Mouse (Mus musculus): ENCODE results near the gene Muc2. TPM values are rescaled to one million over a fixed set of nuclear protein-coding genes. Genes with fewer than 3 reads are reported as not detected.
"Not testable (repeated sequence)": the region's sequence is repeated elsewhere in the genome, so short reads cannot be mapped to it uniquely, and the experiment has no call there.

Gene Muc2
- not detected in 3 replicates for total RNA-seq (2017)

GRCm38 (mm10) chr7:141690040-141690439 is at the start of gene Muc2:
Gene Muc2, plus strand, starts transcription at chr7:141690340.
- ATAC-seq (replicated peaks; ENCODE audit: insufficient number of reproducible peaks, low FRiP score, low TSS enrichment, poor library complexity, severe bottlenecking) = no peak

- ATAC-seq (replicated peaks; ENCODE audit: insufficient number of reproducible peaks, low FRiP score, low TSS enrichment, poor library complexity, severe bottlenecking) = no peak
Measured at GRCm38 (mm10) chr7:141642375-141642774, 47.8 kb upstream of the Muc2 start.

GRCm38 (mm10) chr7:141643160-141643559 is 47.0 kb upstream of the Muc2 start:
- ATAC-seq (replicated peaks; ENCODE audit: insufficient number of reproducible peaks, low FRiP score, low TSS enrichment, poor library complexity, severe bottlenecking) = no peak

GRCm38 (mm10) chr7:141647083-141647482 is 43.1 kb upstream of the Muc2 start:
- ATAC-seq (replicated peaks; ENCODE audit: insufficient number of reproducible peaks, low FRiP score, low TSS enrichment, poor library complexity, severe bottlenecking) = no peak

GRCm38 (mm10) chr7:141647815-141648214 is 42.3 kb upstream of the Muc2 start:
- no peak for ATAC-seq (replicated peaks; ENCODE audit: insufficient number of reproducible peaks, low FRiP score, low TSS enrichment, poor library complexity, severe bottlenecking)

- ATAC-seq (replicated peaks; ENCODE audit: insufficient number of reproducible peaks, low FRiP score, low TSS enrichment, poor library complexity, severe bottlenecking) = no peak
Measured at GRCm38 (mm10) chr7:141652191-141652590, 37.9 kb upstream of the Muc2 start.

GRCm38 (mm10) chr7:141660346-141660745 is 29.8 kb upstream of the Muc2 start:
- no peak for ATAC-seq (replicated peaks; ENCODE audit: insufficient number of reproducible peaks, low FRiP score, low TSS enrichment, poor library complexity, severe bottlenecking)

- ATAC-seq (replicated peaks; ENCODE audit: insufficient number of reproducible peaks, low FRiP score, low TSS enrichment, poor library complexity, severe bottlenecking) = no peak
Measured at GRCm38 (mm10) chr7:141661481-141661880, 28.7 kb upstream of the Muc2 start.

- no peak for ATAC-seq (replicated peaks; ENCODE audit: insufficient number of reproducible peaks, low FRiP score, low TSS enrichment, poor library complexity, severe bottlenecking)
Measured at GRCm38 (mm10) chr7:141662223-141662622, 27.9 kb upstream of the Muc2 start.

GRCm38 (mm10) chr7:141666190-141666589 is 23.9 kb upstream of the Muc2 start:
- ATAC-seq (replicated peaks; ENCODE audit: insufficient number of reproducible peaks, low FRiP score, low TSS enrichment, poor library complexity, severe bottlenecking) = no peak

- not testable (repeated sequence) for ATAC-seq (replicated peaks; ENCODE audit: insufficient number of reproducible peaks, low FRiP score, low TSS enrichment, poor library complexity, severe bottlenecking)
Measured at GRCm38 (mm10) chr7:141669097-141669496, 21.0 kb upstream of the Muc2 start.

- ATAC-seq (replicated peaks; ENCODE audit: insufficient number of reproducible peaks, low FRiP score, low TSS enrichment, poor library complexity, severe bottlenecking) = no peak
Measured at GRCm38 (mm10) chr7:141670999-141671398, 19.1 kb upstream of the Muc2 start.

- ATAC-seq (replicated peaks; ENCODE audit: insufficient number of reproducible peaks, low FRiP score, low TSS enrichment, poor library complexity, severe bottlenecking) = no peak
Measured at GRCm38 (mm10) chr7:141671626-141672291, 18.4 kb upstream of the Muc2 start.

GRCm38 (mm10) chr7:141678922-141679321 is 11.2 kb upstream of the Muc2 start:
- ATAC-seq (replicated peaks; ENCODE audit: insufficient number of reproducible peaks, low FRiP score, low TSS enrichment, poor library complexity, severe bottlenecking) = no peak

- ATAC-seq (replicated peaks; ENCODE audit: insufficient number of reproducible peaks, low FRiP score, low TSS enrichment, poor library complexity, severe bottlenecking) = no peak
Measured at GRCm38 (mm10) chr7:141687330-141687729, 2.8 kb upstream of the Muc2 start.

- no peak for ATAC-seq (replicated peaks; ENCODE audit: insufficient number of reproducible peaks, low FRiP score, low TSS enrichment, poor library complexity, severe bottlenecking)
Measured at GRCm38 (mm10) chr7:141693591-141694273, 3.6 kb downstream of the Muc2 start.

- no peak for ATAC-seq (replicated peaks; ENCODE audit: insufficient number of reproducible peaks, low FRiP score, low TSS enrichment, poor library complexity, severe bottlenecking)
Measured at GRCm38 (mm10) chr7:141694274-141694639, 4.1 kb downstream of the Muc2 start.

- ATAC-seq (replicated peaks; ENCODE audit: insufficient number of reproducible peaks, low FRiP score, low TSS enrichment, poor library complexity, severe bottlenecking) = no peak
Measured at GRCm38 (mm10) chr7:141696538-141696937, 6.4 kb downstream of the Muc2 start.

- ATAC-seq (replicated peaks; ENCODE audit: insufficient number of reproducible peaks, low FRiP score, low TSS enrichment, poor library complexity, severe bottlenecking) = no peak
Measured at GRCm38 (mm10) chr7:141699556-141700220, 9.5 kb downstream of the Muc2 start.

Measured in monocyte, adult 5-6 weeks (primary cell).